Mouse (Mus musculus) liver, postnatal 0 days (tissue): ENCODE results near the gene Ackr3. TPM values are rescaled to one million over a fixed set of nuclear protein-coding genes. Genes with fewer than 3 reads are reported as not detected.

Experiments
- ATAC-seq: fragments of 200-750 bp; cut with Nextera tagmentation; 2 replicates; pipeline ENCODE4 v1.8.0; 2017; ENCODE audit warnings: mild to moderate bottlenecking, moderate library complexity
- DNase-seq: peaks from one replicate; pipeline ENCODE4 v3.0.0-alpha.2; 2016
- H3K27ac ChIP-seq: fragments of 300-500 bp; sonication (generic); 2 replicates; pipeline ENCODE4 v1.5.1; 2014; ENCODE audit warnings: antibody characterized with exemption, moderate library complexity, mild to moderate bottlenecking, low read depth
- H3K27me3 ChIP-seq: fragments of 300-500 bp; sonication (generic); 2 replicates; pipeline ENCODE4 v1.6.1; 2014; ENCODE audit warnings: low read length, control low read depth, mixed read lengths; ENCODE audit not compliant: insufficient read depth
- H3K36me3 ChIP-seq: fragments of 300-500 bp; sonication (generic); replicated peaks from 2 replicates; pipeline ENCODE4 v1.6.1; 2014; ENCODE audit warnings: mild to moderate bottlenecking, control low read depth, low read length, moderate library complexity, mixed read lengths; ENCODE audit not compliant: insufficient read depth
- H3K4me1 ChIP-seq: fragments of 300-500 bp; sonication (generic); 2 replicates; pipeline ENCODE4 v1.6.1; 2014; ENCODE audit warnings: antibody characterized with exemption, mild to moderate bottlenecking, control low read depth; ENCODE audit not compliant: insufficient read depth
- H3K4me2 ChIP-seq: fragments of 300-500 bp; sonication (generic); 2 replicates; pipeline ENCODE4 v1.6.1; 2014; ENCODE audit warnings: low read depth, mild to moderate bottlenecking, low read length, moderate library complexity, mixed read lengths
- H3K4me3 ChIP-seq: fragments of 300-500 bp; sonication (generic); 2 replicates; pipeline ENCODE4 v1.5.1; 2014; ENCODE audit warnings: low read depth, low read length
- H3K9ac ChIP-seq: fragments of 300-500 bp; sonication (generic); replicated peaks from 2 replicates; pipeline ENCODE4 v1.6.1; 2014; ENCODE audit warnings: mild to moderate bottlenecking, moderate library complexity
- H3K9me3 ChIP-seq: fragments of 300-500 bp; sonication (generic); 2 replicates; pipeline ENCODE4 v1.6.1; 2016; ENCODE audit warnings: mild to moderate bottlenecking, control low read depth, low read length, mixed read lengths
- CTCF ChIP-seq: sonication (generic); IDR thresholded peaks from 2 replicates; pipeline ENCODE4 v1.5.1; 2016; ENCODE audit warnings: antibody characterized with exemption, low read depth
- EP300 ChIP-seq: IDR thresholded peaks from 2 replicates; pipeline ENCODE4 v1.6.1; 2016; ENCODE audit warnings: antibody characterized with exemption, low read depth, mild to moderate bottlenecking
- WGBS: fragments of 180-500 bp; shearing (Covaris S2); extraction: QIAGEN DNeasy Blood & Tissue Kit; methylation state at CpG from one replicate; pipeline ENCODE4 v1.1.7; 2014; ENCODE audit not compliant: insufficient replicate concordance; 5-methylcytosine and 5-hydroxymethylcytosine counted together
- polyA plus RNA-seq: library from polyadenylated mRNA; unstranded; fragments of >200 nt; fragmentation: Nextera tagmentation; extraction: Ambion mirVana; gene quantifications from 2 replicates; pipeline ENCODE4 v1.2.1, GENCODE M21; 2015

Gene Ackr3
- polyA plus RNA-seq, 1 experiment from 2014 or later, result 2.5 TPM

DNA sequence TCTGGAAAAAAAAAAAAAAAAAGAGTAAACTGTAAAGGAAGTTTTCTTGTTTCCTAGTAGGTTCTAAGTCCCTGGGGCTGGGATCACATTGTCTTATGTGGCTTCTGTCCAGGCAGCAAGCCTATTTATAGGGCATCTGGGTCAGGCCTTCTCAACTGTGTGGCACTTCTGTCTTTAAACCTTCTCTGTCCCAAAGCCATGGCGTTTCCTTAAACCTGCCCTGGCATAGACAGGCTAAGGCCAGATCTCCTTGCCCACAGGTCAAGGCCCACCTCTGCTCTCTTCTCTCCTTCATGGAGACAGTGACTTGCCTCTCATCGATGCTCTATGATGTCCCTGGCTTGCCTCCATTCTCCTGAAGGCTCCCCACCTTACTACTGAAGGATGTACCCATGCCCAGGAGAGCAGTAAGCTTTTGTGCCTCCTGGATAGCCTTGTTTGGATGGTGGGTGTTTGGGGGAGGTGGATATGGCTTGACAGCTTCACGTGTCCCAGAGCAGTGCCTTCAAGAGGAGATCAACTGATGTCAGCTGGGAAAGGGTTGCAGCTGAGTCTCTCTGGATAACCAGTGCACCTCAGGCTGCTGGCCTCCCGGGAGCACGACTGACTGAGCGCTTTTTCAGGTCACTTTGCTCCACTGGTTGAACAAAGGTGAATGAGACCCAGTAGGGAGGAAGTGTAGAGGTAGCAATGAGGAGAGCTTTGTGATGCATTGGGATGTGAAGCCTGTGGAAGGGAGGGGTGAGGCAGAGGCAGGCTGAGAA is 4.1 kb downstream of the Ackr3 start:
- ATAC-seq, result no peak
- Histone ChIP-seq H3K9me3 (no peaks in the 10 kb centered on the region), H3K4me3 (no peak overlapping the region), H3K4me1 (no peaks in the 10 kb centered on the region), H3K27me3 (peaks cover 26% of the 10 kb centered on the region), H3K36me3 (no peaks in the 10 kb centered on the region), H3K9ac (no peak overlapping the region), H3K4me2 (no peak overlapping the region), H3K27ac (no peak overlapping the region)
- WGBS, result 51% methylated on average over 6 of the region's 6 CpGs
- no peak for DNase-seq
- no peak for TF ChIP-seq EP300
- no peak for TF ChIP-seq CTCF

DNA sequence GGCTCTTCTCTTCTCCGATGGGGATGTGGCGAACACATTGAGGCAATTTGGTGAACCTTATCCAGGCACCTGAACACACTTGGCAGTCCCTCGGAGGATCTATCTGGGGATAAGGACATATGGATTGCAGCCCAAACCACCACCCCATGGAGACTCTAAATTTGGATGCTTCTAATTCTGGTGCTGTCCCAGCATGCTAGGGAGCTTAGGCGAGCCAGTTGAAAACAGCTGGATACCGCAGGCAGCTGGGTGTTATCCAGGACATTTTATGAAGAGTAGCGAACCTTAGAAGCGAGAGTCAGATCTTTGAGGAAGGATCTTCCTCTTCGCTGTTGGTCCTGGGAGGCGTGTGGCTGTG is 4.7 kb downstream of the Ackr3 start:
- no peaks in the 10 kb centered on the region for H3K4me1 ChIP-seq
- H3K27me3 ChIP-seq, result peaks cover 20% of the 10 kb centered on the region
- WGBS, result 75% methylated on average over 9 of the region's 9 CpGs
- no peaks in the 10 kb centered on the region for H3K36me3 ChIP-seq
- H3K27ac ChIP-seq, result no peak overlapping the region
- no peak for TF ChIP-seq CTCF
- TF ChIP-seq EP300, result no peak
- ATAC-seq (no peak), DNase-seq (no peak)
- H3K4me3 ChIP-seq, result no peak overlapping the region
- H3K9me3 ChIP-seq, result no peaks in the 10 kb centered on the region
- no peak overlapping the region for H3K4me2 ChIP-seq
- no peak overlapping the region for H3K9ac ChIP-seq

DNA sequence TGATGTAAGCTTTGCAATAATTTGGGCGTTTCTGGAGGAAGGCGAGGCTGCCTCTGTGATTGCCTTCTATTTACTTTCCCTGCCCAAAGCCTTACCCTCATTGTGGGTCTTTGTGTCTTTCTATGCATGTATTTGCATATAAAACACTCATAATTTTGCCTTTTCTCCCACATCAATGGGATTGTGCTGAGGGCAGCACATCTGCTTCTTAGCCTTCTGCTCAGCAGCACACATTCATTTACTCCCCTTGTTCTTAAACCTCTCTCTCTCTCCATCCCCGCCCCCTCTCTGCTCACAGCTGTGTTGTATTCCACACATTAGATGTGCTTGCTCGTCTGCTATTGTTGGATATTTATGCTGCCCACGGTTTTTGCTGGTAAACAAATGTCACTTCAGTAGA is 5.3 kb downstream of the Ackr3 start:
- H3K4me3 ChIP-seq, result no peak overlapping the region
- no peak for TF ChIP-seq CTCF
- TF ChIP-seq EP300, result no peak
- no peak for DNase-seq
- H3K4me2 ChIP-seq, result no peak overlapping the region
- no peaks in the 10 kb centered on the region for H3K9me3 ChIP-seq
- no peak overlapping the region for H3K27ac ChIP-seq
- WGBS, result 68% methylated on average over 5 of the region's 5 CpGs
- H3K36me3 ChIP-seq, result no peaks in the 10 kb centered on the region
- no peak for ATAC-seq
- H3K4me1 ChIP-seq, result no peaks in the 10 kb centered on the region
- H3K27me3 ChIP-seq, result peaks cover 14% of the 10 kb centered on the region
- no peak overlapping the region for H3K9ac ChIP-seq

DNA sequence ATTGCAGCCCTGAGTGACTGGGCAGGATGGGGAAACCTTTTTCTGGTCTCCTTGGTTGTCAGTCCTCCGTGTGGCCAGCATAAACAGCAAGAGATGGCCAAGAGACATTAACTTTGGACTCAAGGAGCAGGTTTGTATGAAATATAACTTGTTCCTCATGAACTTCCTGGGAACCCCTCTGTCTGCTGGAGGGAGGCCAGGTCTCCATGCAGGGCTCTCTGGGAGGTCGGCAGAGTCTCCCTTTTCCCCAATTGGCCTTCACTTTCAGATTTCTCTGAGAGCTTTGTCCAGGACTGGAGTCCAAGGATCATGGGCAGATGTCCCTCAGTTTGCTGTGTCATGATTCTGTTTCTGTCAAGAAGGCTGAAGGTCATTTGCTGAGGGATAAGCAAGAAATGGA is 6.0 kb downstream of the Ackr3 start:
- Histone ChIP-seq H3K9ac (no peak overlapping the region), H3K27me3 (peaks cover 8% of the 10 kb centered on the region; the same call in 1 of the 2 replicates), H3K4me1 (no peaks in the 10 kb centered on the region), H3K9me3 (no peaks in the 10 kb centered on the region), H3K4me2 (no peak overlapping the region), H3K27ac (no peak overlapping the region), H3K36me3 (no peaks in the 10 kb centered on the region), H3K4me3 (no peak overlapping the region)
- DNase-seq, result no peak
- TF ChIP-seq CTCF (no peak), EP300 (no peak)
- WGBS, result 63% methylated on average over 2 of the region's 2 CpGs
- ATAC-seq, result no peak

DNA sequence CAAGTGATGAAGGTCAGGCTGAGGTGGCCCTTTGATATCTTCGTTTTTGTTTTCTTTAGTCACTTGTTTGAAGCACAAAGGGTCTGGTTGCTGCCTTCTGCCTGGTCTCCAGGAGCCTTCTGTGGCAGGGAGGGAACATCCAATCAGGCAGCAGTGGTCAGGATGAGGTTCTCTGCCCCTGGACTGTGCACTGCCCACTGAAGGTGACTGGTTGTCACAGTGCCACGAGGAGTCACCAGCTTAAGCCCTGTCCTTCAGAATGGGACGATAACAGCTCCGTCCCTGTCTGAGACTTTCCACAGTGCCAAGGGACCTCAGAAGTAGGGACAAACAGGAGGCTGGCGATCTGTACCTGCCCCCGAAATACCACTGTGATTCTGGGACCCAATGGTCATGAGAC is 6.6 kb downstream of the Ackr3 start:
- Histone ChIP-seq H3K4me3 (no peak overlapping the region), H3K4me1 (no peaks in the 10 kb centered on the region), H3K36me3 (no peaks in the 10 kb centered on the region), H3K27me3 (peaks cover 2% of the 10 kb centered on the region; the same call in 1 of the 2 replicates), H3K9ac (no peak overlapping the region), H3K27ac (no peak overlapping the region), H3K4me2 (no peak overlapping the region), H3K9me3 (no peaks in the 10 kb centered on the region)
- DNase-seq (no peak), ATAC-seq (no peak)
- 73% methylated on average over 6 of the region's 6 CpGs for WGBS
- TF ChIP-seq CTCF, result no peak
- no peak for TF ChIP-seq EP300

DNA sequence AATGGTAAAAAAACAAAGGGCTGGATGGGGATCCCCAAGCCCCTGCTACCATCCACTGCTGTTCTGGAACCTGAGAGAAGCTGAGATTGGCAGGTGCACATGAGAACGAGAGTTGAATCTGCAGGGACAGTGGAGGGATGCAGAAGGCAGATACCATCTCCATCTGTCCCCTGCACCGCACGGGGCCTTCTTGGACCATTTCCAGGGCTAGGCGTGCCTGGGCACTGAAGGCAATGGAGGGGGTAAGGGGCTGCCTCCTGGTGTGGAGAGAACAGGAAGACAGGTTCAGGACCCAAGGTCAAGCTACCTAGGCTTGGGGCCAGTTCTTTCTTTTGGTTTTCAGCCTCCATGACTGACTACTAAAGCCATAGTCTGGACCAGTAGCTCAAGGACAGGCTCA is 7.0 kb downstream of the Ackr3 start:
- 77% methylated on average over 4 of the region's 4 CpGs for WGBS
- H3K27ac ChIP-seq, result no peak overlapping the region
- ATAC-seq (no peak), DNase-seq (no peak)
- no peaks in the 10 kb centered on the region for H3K27me3 ChIP-seq
- no peaks in the 10 kb centered on the region for H3K4me1 ChIP-seq
- no peak overlapping the region for H3K9ac ChIP-seq
- H3K4me2 ChIP-seq, result no peak overlapping the region
- H3K4me3 ChIP-seq, result no peak overlapping the region
- H3K9me3 ChIP-seq, result no peaks in the 10 kb centered on the region
- TF ChIP-seq CTCF, result no peak
- no peak for TF ChIP-seq EP300
- no peaks in the 10 kb centered on the region for H3K36me3 ChIP-seq
